Mouse (Mus musculus): Measurements from ENCODE around the gene Ciita. TPM values are rescaled to one million over a fixed set of nuclear protein-coding genes. Genes with fewer than 3 reads are reported as not detected.

Ciita gene
- polyA plus RNA-seq, 1 experiment from 2014 or later = 0.35 TPM

DNA sequence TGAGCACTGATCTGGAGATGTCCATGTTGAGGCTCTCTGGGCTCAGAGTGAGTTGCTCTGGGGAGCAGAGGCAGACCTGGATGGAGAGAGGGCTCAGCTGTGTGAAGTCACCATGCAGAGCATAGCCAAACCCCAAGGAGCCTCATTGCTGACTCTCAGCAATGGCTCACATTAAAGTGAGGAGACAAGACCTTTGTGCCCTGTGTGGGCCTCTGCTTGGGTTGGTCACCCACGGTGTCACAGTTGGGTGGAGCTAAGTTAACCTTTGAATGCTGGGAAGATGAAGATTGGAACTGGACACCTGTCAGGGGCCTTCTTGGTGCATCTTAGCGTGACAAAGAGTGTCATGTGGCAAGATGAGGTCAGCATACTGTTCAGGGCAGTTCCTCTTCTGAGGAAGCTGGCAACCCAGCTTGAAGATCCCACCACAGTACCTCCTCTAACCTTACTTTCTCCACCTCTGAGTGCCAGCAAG is 16.0 kb downstream of the Ciita start:
- no peak overlapping the region for H3K4me3 ChIP-seq (ENCODE audit: low read depth, low read length)
- 61% methylated on average over 2 of the region's 2 CpGs for WGBS
- no peaks in the 10 kb centered on the region for H3K4me1 ChIP-seq (ENCODE audit: control insufficient read depth, insufficient read depth, low read length)
- no peak for DNase-seq (ENCODE audit: low spot score)
- no peak overlapping the region for H3K9ac ChIP-seq (ENCODE audit: low read depth, low read length)
- no peak for ATAC-seq (ENCODE audit: low read depth)
- H3K27me3 ChIP-seq (replicated peaks; ENCODE audit: control insufficient read depth, insufficient read depth, low read length) = 0 out of 2 replicates have a peak, but pooled peaks cover under 1% of the 10 kb centered on the region
- no peaks in the 10 kb centered on the region for H3K9me3 ChIP-seq (ENCODE audit: control insufficient read depth, low read length)
- H3K36me3 ChIP-seq (ENCODE audit: control insufficient read depth, insufficient read depth, low read length) = no peaks in the 10 kb centered on the region
- H3K4me2 ChIP-seq (ENCODE audit: low read depth, low read length) = no peak overlapping the region
- H3K27ac ChIP-seq (replicated peaks; ENCODE audit: low read depth, low read length) = no peak overlapping the region

DNA sequence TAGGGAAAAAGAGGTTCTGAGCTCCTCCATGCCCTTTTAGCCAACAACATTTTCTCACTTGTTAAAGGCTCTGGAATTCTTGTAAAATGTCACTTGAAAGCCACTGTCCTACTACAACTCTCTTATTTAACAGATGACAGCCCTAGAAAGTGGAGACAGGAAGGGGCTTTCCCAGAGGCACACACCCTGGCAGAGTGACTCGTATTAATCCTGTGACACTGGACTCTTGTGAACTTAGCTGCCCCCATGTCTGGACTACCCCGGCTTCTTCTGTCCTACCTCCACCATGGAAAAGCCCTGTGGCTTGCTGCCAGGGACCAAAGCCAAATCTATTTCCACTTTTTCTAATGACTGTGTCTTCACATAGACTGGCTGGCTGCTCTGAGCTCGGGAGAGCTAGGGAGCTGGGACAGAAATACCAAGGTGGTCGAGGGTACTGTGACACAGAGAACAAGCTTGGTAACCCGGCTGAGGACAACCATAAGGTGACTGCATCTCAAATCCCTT is 18.3 kb downstream of the Ciita start:
- no peaks in the 10 kb centered on the region for H3K4me1 ChIP-seq (ENCODE audit: control insufficient read depth, insufficient read depth, low read length)
- no peak overlapping the region for H3K9ac ChIP-seq (ENCODE audit: low read depth, low read length)
- no peak overlapping the region for H3K27ac ChIP-seq (replicated peaks; ENCODE audit: low read depth, low read length)
- H3K27me3 ChIP-seq (replicated peaks; ENCODE audit: control insufficient read depth, insufficient read depth, low read length) = no peaks in the 10 kb centered on the region
- no peaks in the 10 kb centered on the region for H3K36me3 ChIP-seq (ENCODE audit: control insufficient read depth, insufficient read depth, low read length)
- no peaks in the 10 kb centered on the region for H3K9me3 ChIP-seq (ENCODE audit: control insufficient read depth, low read length)
- no peak overlapping the region for H3K4me2 ChIP-seq (ENCODE audit: low read depth, low read length)
- ATAC-seq (ENCODE audit: low read depth) (no peak), DNase-seq (ENCODE audit: low spot score) (no peak)
- 64% methylated on average over 5 of the region's 5 CpGs for WGBS
- no peak overlapping the region for H3K4me3 ChIP-seq (ENCODE audit: low read depth, low read length)

DNA sequence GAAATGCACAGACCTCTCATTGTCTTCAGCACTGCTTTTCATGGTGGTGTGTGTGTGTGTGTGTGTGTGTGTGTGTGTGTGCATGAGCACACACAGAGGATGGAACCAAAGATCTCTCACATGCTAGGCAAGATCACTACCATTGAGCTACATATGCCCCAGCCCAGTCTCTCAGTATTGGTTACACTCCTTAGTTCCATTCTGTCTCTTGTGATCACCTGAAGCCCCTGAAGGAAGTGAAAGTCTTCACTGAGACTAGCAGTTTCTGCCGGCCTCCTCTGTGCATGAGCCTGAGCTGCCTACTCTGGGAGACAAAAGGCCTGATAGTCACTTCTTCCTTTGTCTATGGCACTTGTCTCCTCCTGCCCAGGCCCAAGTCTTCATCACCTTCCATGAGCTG is 19.3 kb downstream of the Ciita start:
- DNase-seq (ENCODE audit: low spot score) (no peak), ATAC-seq (ENCODE audit: low read depth) (no peak)
- H3K4me2 ChIP-seq (ENCODE audit: low read depth, low read length) = no peak overlapping the region
- H3K27me3 ChIP-seq (replicated peaks; ENCODE audit: control insufficient read depth, insufficient read depth, low read length) = no peaks in the 10 kb centered on the region
- WGBS = 44% methylated on average over 1 of the region's 1 CpGs
- no peak overlapping the region for H3K27ac ChIP-seq (replicated peaks; ENCODE audit: low read depth, low read length)
- no peaks in the 10 kb centered on the region for H3K4me1 ChIP-seq (ENCODE audit: control insufficient read depth, insufficient read depth, low read length)
- no peak overlapping the region for H3K9ac ChIP-seq (ENCODE audit: low read depth, low read length)
- no peak overlapping the region for H3K4me3 ChIP-seq (ENCODE audit: low read depth, low read length)
- H3K9me3 ChIP-seq (ENCODE audit: control insufficient read depth, low read length) = no peaks in the 10 kb centered on the region
- H3K36me3 ChIP-seq (ENCODE audit: control insufficient read depth, insufficient read depth, low read length) = no peaks in the 10 kb centered on the region

DNA sequence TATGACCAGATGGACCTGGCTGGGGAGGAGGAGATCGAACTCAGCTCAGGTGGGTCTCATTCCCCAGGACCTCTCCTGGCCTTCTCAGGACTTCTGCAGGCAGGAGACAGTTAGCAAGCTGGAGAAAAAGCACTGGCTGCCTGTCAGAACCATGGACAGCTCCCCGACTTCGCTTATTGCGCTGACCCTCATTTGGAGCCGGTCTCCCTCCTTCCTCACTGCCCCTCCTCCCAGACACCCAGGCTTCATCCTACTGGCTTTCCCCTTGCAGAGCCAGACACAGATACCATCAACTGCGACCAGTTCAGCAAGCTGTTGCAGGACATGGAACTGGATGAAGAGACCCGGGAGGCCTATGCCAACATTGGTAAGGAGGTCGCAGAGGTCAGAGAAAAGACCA is 22.0 kb downstream of the Ciita start:
- Histone ChIP-seq H3K4me2 (ENCODE audit: low read depth, low read length) (no peak overlapping the region), H3K9me3 (ENCODE audit: control insufficient read depth, low read length) (no peaks in the 10 kb centered on the region), H3K9ac (ENCODE audit: low read depth, low read length) (no peak overlapping the region), H3K27me3 (replicated peaks; ENCODE audit: control insufficient read depth, insufficient read depth, low read length) (no peaks in the 10 kb centered on the region), H3K4me1 (ENCODE audit: control insufficient read depth, insufficient read depth, low read length) (no peaks in the 10 kb centered on the region), H3K36me3 (ENCODE audit: control insufficient read depth, insufficient read depth, low read length) (no peaks in the 10 kb centered on the region), H3K27ac (replicated peaks; ENCODE audit: low read depth, low read length) (no peak overlapping the region), H3K4me3 (ENCODE audit: low read depth, low read length) (no peak overlapping the region)
- peak; percentile 74 for DNase-seq (ENCODE audit: low spot score)
- no peak for ATAC-seq (ENCODE audit: low read depth)
- WGBS = 14% methylated on average over 8 of the region's 8 CpGs

DNA sequence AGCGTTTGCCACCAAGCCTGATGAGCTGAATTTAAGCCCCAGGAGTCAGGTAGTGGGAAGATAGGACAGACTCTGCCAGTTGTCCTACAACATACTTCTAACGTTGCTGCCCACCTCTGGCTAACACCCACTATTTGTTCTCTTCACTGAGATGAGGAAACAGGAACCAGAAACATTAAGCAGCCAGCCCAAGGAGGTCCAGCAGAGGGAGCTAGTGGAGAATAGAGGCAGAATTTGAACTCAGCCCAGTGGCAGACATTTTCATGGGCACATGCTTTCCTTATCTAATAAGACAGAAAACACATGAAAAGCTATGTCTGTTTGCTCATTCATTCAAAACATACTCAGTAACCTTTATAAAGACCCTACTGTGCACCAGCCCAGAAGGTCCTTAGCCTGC is 23.2 kb downstream of the Ciita start:
- DNase-seq (ENCODE audit: low spot score) = no peak
- Histone ChIP-seq H3K9me3 (ENCODE audit: control insufficient read depth, low read length) (no peaks in the 10 kb centered on the region), H3K9ac (ENCODE audit: low read depth, low read length) (no peak overlapping the region), H3K4me1 (ENCODE audit: control insufficient read depth, insufficient read depth, low read length) (no peaks in the 10 kb centered on the region), H3K4me3 (ENCODE audit: low read depth, low read length) (no peak overlapping the region), H3K27me3 (replicated peaks; ENCODE audit: control insufficient read depth, insufficient read depth, low read length) (no peaks in the 10 kb centered on the region), H3K36me3 (ENCODE audit: control insufficient read depth, insufficient read depth, low read length) (no peaks in the 10 kb centered on the region), H3K4me2 (ENCODE audit: low read depth, low read length) (no peak overlapping the region), H3K27ac (replicated peaks; ENCODE audit: low read depth, low read length) (no peak overlapping the region)
- no peak for ATAC-seq (ENCODE audit: low read depth)
- 73% methylated on average over 2 of the region's 2 CpGs for WGBS

DNA sequence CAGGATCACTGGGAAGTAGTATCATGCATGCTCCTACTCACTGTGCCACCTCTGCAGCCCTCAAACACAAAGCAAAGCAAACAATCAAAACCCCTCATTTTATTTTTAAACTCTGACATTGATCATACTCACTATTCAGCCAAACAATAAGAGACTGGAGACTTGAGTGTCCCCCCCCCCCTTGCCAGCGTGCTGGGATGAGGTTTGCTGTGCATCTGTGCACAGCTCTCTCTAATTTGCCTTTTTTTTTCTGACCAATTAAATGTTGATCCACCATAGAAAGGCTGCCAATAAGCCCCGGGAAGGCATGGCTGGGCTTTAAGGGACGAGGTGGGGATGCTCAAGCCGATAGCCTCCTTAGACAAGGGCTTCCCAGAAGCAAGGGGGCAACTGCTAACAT is 27.6 kb downstream of the Ciita start:
- Histone ChIP-seq H3K9ac (ENCODE audit: low read depth, low read length) (no peak overlapping the region), H3K9me3 (ENCODE audit: control insufficient read depth, low read length) (no peaks in the 10 kb centered on the region), H3K36me3 (ENCODE audit: control insufficient read depth, insufficient read depth, low read length) (no peaks in the 10 kb centered on the region), H3K27me3 (replicated peaks; ENCODE audit: control insufficient read depth, insufficient read depth, low read length) (no peaks in the 10 kb centered on the region), H3K4me1 (ENCODE audit: control insufficient read depth, insufficient read depth, low read length) (no peaks in the 10 kb centered on the region), H3K4me2 (ENCODE audit: low read depth, low read length) (no peak overlapping the region), H3K27ac (replicated peaks; ENCODE audit: low read depth, low read length) (no peak overlapping the region), H3K4me3 (ENCODE audit: low read depth, low read length) (no peak overlapping the region)
- no peak for ATAC-seq (ENCODE audit: low read depth)
- DNase-seq (ENCODE audit: low spot score) = no peak
- WGBS = 61% methylated on average over 4 of the region's 4 CpGs

DNA sequence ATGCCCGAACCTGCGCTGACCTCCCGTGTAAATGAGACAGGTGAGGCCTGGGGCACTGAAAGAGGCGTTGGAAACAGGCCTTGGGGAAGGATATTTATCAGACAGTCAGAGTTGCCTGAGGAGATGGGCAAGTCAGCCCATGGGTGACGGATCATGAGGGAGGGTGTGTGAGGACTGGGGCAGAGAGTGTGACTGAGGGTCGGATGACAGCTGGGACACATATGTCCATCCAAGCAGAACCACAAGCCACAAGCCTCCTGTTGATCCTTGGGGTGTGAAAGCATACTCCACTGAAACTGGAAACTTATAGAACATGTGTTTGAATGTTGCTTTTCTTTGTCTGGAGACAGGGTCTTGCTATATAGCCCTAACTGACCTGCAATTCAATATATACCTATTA is 28.8 kb downstream of the Ciita start:
- Histone ChIP-seq H3K4me1 (ENCODE audit: control insufficient read depth, insufficient read depth, low read length) (no peaks in the 10 kb centered on the region), H3K27ac (replicated peaks; ENCODE audit: low read depth, low read length) (no peak overlapping the region), H3K9ac (ENCODE audit: low read depth, low read length) (no peak overlapping the region), H3K4me3 (ENCODE audit: low read depth, low read length) (no peak overlapping the region), H3K9me3 (ENCODE audit: control insufficient read depth, low read length) (no peaks in the 10 kb centered on the region), H3K4me2 (ENCODE audit: low read depth, low read length) (no peak overlapping the region), H3K36me3 (ENCODE audit: control insufficient read depth, insufficient read depth, low read length) (no peaks in the 10 kb centered on the region), H3K27me3 (replicated peaks; ENCODE audit: control insufficient read depth, insufficient read depth, low read length) (no peaks in the 10 kb centered on the region)
- DNase-seq (ENCODE audit: low spot score) = no peak
- WGBS = 54% methylated on average over 6 of the region's 6 CpGs
- ATAC-seq (ENCODE audit: low read depth) = peak; percentile 15; the same call in 1 of the 2 replicates

DNA sequence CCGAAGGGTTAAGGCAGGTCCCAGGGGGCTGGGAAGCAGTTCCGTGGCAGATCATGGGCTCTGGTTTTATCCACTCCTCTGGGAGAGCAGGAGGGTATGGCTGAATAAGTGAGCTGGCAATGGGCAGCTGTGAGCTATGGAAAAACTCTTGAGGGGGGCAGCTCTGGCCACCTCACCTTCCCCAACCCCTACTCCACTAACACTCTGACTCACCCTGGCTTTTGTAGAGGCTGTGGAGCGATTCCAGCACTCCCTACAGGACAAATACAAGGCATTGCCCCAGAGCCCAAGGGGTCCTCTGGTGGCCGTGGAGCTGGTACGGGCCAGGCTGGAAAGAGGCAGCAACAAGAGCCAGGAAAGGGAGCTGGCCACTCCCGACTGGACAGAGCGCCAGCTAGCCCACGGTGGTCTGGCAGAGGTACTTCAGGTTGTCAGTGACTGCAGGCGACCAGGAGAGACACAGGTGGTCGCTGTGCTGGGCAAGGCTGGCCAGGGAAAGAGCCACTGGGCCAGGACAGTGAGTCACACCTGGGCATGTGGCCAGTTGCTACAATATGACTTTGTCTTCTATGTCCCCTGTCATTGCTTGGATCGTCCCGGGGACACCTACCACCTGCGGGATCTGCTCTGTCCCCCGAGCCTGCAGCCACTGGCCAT is 30.7 kb downstream of the Ciita start:
- H3K4me1 ChIP-seq (ENCODE audit: control insufficient read depth, insufficient read depth, low read length) = no peaks in the 10 kb centered on the region
- no peaks in the 10 kb centered on the region for H3K27me3 ChIP-seq (replicated peaks; ENCODE audit: control insufficient read depth, insufficient read depth, low read length)
- no peak overlapping the region for H3K9ac ChIP-seq (ENCODE audit: low read depth, low read length)
- H3K27ac ChIP-seq (replicated peaks; ENCODE audit: low read depth, low read length) = no peak overlapping the region
- H3K4me2 ChIP-seq (ENCODE audit: low read depth, low read length) = no peak overlapping the region
- WGBS = 53% methylated on average over 13 of the region's 14 CpGs
- H3K36me3 ChIP-seq (ENCODE audit: control insufficient read depth, insufficient read depth, low read length) = no peaks in the 10 kb centered on the region
- H3K9me3 ChIP-seq (ENCODE audit: control insufficient read depth, low read length) = no peaks in the 10 kb centered on the region
- DNase-seq (ENCODE audit: low spot score) = no peak
- ATAC-seq (ENCODE audit: low read depth) = no peak
- no peak overlapping the region for H3K4me3 ChIP-seq (ENCODE audit: low read depth, low read length)

DNA sequence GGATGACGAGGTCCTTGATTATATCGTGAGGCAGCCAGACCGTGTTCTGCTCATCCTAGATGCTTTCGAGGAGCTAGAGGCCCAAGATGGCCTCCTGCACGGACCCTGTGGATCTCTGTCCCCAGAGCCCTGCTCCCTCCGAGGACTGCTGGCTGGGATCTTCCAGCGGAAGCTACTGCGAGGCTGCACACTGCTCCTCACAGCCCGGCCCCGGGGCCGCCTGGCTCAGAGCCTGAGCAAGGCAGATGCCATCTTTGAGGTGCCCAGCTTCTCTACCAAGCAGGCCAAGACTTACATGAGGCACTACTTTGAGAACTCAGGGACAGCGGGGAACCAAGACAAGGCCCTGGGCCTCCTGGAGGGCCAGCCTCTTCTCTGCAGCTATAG is 31.3 kb downstream of the Ciita start:
- ATAC-seq (ENCODE audit: low read depth) (no peak), DNase-seq (ENCODE audit: low spot score) (no peak)
- no peaks in the 10 kb centered on the region for H3K27me3 ChIP-seq (replicated peaks; ENCODE audit: control insufficient read depth, insufficient read depth, low read length)
- H3K27ac ChIP-seq (replicated peaks; ENCODE audit: low read depth, low read length) = no peak overlapping the region
- no peak overlapping the region for H3K4me2 ChIP-seq (ENCODE audit: low read depth, low read length)
- no peaks in the 10 kb centered on the region for H3K36me3 ChIP-seq (ENCODE audit: control insufficient read depth, insufficient read depth, low read length)
- WGBS = 85% methylated on average over 12 of the region's 12 CpGs
- no peak overlapping the region for H3K4me3 ChIP-seq (ENCODE audit: low read depth, low read length)
- H3K4me1 ChIP-seq (ENCODE audit: control insufficient read depth, insufficient read depth, low read length) = no peaks in the 10 kb centered on the region
- no peak overlapping the region for H3K9ac ChIP-seq (ENCODE audit: low read depth, low read length)
- no peaks in the 10 kb centered on the region for H3K9me3 ChIP-seq (ENCODE audit: control insufficient read depth, low read length)

Data from embryonic facial prominence, embryonic 14.5 days (tissue).